Mouse (Mus musculus) liver, adult (tissue): ENCODE data around the gene Cabin1.

ENCODE experiments used
- GATA4 ChIP-seq: IDR thresholded peaks from 2 replicates; pipeline ENCODE4 v1.6.1; 2014; ENCODE audit warnings: mild to moderate bottlenecking, low read length; ENCODE audit not compliant: insufficient replicate concordance

Cabin1 gene

GRCm38 (mm10) chr10:75667115-75667910 is 96.8 kb downstream of the Cabin1 start:
- no peak for TF ChIP-seq GATA4

- TF ChIP-seq GATA4: no peak
These were observed 97.6 kb downstream of the Cabin1 start for GRCm38 (mm10) chr10:75666451-75667030.

GRCm38 (mm10) chr10:75664673-75665270 is 99.4 kb downstream of the Cabin1 start:
- TF ChIP-seq GATA4: no peak

- no peak for TF ChIP-seq GATA4
These were observed 101.6 kb downstream of the Cabin1 start for GRCm38 (mm10) chr10:75662575-75662974.

DNA sequence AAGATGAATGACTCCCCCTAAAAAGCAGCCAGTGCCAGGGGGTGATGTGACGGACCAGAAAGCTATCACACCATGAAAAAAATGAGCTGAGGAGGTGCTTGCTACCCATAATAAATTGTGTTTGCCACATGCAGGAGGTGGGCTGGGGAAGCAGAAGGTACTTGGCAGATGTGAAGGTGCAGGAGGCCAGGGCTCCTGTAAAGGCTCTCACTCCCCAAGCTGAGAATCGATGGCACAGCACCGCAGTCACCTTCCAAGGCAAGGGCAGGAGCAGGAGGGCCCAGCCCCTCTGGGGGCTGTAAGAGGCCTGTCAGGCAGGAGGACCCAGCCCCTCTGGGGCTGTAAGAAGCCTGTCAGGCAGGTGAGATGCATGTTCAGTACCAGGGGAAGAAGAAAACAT is 102.3 kb downstream of the Cabin1 start:
- no peak for TF ChIP-seq GATA4

DNA sequence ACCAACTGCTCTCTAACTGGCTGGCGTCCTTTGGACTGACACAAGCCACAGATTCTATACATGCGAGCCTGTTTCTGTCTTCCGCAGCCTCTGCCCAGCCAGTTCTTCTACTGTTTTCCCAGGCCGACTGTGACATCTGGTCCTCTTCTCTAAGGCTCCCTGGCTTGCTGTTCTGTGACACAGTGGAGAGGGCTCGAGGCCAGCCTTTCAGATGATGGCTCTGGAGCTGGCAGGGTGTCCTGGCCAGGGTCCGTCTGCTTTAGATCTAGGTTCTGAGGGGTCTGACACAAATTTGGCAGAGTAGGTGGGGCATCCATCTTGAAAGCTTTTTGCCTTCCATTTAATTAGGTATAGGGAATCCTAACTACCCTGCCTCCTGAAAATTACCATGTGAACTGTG is 102.8 kb downstream of the Cabin1 start:
- no peak for TF ChIP-seq GATA4

DNA sequence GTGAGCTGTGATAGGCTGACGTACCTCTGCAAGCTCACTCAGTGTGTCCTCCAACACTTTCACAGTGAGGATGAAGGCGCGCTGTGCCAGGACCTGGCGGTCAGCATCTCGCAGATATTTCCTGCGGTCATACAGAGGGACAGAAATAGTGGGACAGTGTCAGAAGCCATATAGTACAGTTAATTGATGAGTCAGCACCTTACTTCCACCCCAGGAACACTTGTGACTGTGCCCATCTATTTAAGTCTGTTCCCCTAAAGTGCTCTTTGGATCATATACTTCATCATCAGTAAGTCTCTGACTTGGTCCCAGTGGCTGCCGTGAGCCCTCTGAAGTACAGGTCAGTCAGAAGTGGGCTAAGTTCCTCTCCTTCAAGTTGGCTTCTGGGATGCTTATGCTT is 106.4 kb downstream of the Cabin1 start:
- no peak for TF ChIP-seq GATA4

- no peak for TF ChIP-seq GATA4
These were observed 107.0 kb downstream of the Cabin1 start for GRCm38 (mm10) chr10:75657165-75657564.

- TF ChIP-seq GATA4: no peak
These were observed 110.1 kb downstream of the Cabin1 start for GRCm38 (mm10) chr10:75654053-75654452.

DNA sequence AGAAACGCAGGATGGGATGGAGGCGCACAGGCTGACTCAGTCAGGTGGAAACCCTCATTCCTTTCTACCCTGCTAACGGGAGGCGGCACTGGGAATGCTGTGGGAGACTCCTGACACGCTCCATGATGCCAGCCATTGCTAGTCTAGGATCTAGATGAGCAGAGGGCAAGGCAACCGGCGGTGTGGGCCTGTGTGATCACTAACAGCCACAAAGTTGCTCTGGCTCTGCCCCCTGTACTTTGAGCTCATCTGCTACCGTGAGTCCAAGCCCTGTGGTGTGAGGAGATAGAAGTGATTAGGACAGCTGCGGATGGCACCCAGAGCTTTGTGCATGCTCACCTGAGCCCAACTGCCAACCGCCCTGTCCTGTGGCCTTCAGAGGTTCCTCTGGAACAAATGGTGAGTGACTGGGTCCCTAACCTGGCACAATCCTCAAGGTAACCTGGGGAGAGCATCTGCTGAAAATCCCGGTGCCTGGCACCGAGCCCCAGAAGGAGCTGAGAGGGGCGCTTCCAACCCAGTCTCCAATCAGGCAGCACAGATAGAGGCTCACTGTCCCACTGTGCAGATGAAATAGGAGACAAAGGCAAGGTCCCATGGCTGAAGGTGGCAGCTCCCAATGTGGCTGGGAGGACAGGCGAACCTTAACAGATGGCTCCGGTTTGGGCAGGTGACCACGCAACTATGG is 112.6 kb downstream of the Cabin1 start:
- no peak for TF ChIP-seq GATA4

GRCm38 (mm10) chr10:75650306-75650902 is 113.7 kb downstream of the Cabin1 start:
- TF ChIP-seq GATA4: no peak

GRCm38 (mm10) chr10:75649406-75649995 is 114.6 kb downstream of the Cabin1 start:
- TF ChIP-seq GATA4: no peak

GRCm38 (mm10) chr10:75649001-75649400 is 115.1 kb downstream of the Cabin1 start:
- TF ChIP-seq GATA4: no peak

DNA sequence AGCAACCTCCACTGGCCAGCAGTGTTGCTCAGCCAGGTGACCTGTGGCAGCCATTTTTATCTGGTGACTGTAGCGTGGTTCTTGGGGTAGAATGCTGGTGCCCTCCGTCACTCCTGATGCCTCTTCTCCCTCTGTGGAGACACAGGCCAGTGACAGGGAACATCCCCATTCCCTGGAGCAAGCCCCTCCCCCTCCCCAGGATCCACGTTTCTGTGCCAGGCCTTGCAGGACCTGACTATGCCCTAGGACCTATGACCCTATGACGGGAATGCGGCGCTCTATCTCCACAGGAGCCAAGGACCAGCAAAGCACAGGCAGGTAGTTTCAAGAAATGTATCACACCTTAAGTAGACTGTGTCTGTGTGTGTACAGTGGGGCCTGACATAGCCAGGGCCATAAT is 116.0 kb downstream of the Cabin1 start:
- no peak for TF ChIP-seq GATA4

DNA sequence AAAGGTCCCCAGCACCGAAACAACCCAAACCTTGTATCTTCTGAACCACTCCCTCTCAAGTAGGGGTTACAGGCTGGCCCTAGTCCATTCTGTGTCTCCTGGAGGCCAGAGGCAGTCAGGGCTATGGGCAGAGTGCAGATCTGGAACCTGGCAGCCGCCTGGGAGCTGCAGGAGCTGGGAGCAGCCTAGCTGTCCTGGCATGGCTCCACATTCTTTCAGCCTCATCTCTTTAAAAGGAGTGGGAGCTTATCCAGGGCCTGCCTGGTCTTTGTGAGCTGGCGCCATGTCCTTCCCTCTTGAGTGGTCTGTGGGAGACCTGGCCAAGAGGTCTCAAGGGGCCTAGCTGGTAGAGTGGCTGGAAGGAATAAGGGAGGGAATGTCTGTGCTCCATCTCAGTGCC is 116.8 kb downstream of the Cabin1 start:
- no peak for TF ChIP-seq GATA4
